Mouse (Mus musculus) cerebellum, postnatal 14 days (tissue): ENCODE data around the gene Ip6k3.

Source experiments
- DNase-seq, 2 experiments: peaks; one replicate each; pipeline ENCODE4 v3.0.0; 2021; ENCODE audit warnings: mixed read lengths in 2 of 2

The Ip6k3 gene

DNA sequence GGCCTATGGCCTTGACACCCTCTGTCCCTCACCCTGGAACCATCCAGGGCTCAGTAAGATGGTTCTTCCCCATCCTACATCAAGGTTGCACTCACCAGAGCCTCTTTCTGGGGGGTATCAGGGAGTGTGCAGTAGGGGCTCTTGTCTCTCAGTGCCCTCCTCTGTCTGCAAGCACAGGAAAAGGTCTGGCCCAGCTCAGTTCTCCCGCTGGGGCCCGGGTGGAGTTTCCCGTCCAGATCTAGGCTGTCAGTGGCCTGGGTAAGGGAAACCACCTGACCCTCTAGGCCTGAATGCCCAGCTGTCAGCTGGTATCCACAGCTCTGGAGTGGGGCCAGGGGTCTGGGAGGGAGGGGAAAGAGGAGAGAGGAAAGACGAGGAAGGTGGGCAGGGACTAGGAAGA is at the start of gene Ip6k3:
TSS of gene Ip6k3 (minus strand) at position 251 of the 400 bp plus-strand sequence.
- DNase-seq = peak in 1 of 2 experiments; percentile 76

DNA sequence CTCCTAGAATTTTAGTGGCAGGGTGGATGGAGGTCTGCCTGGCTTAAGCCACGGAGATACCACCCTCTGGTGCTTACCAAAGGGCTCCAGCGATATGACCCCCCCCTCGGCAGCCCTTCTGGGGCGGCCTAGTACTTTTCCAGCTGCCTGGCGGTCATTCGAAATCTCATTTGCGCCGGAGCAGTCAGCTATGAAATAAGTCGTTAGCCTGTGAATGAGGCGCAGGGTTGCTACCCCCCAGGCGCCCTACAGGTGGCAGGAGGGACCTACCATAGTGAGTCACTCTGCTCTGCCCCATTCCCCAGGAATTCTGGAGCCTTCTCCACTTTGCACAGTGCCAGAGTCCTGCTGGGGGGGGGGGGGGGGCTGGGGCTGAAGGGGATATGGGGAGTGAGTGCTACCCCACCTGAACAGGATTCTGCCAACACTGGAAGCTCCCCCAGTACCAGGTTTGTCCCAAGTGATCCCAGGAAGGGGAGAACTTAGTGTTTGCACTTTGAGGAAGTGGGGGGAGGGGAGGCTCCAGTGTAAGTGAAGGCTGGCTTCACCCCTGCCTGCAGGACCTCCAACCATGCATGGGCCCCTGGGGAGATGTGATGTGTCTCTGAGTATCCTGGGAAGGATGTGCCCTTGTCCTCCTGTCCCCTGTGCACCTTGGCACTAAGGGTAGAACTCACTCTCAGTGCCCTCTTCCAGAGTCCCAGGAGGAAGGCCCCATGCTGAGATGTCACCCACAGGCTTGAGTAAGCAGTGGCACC is 45.4 kb upstream of the Ip6k3 start:
- peak; percentile 62 to 78 for DNase-seq

DNA sequence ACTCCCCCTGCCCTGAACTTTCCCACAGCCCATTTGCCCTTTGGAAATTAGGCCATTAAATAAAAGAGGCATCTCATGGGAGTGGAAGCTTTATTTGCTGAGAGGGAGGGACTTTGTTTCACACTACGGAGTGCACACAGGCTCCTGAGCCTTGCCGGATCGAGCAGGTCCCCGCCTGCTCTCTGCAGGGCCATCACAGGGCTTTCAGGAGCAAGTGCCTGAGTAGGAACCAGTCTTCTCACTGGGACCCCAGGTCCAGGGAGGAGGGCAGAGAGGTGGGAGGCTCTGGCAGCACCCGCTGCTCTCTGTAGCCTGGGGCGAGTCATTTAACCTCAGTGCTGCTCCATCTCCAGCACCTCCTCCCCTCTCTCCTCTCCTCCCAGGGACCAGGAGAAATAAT is 44.4 kb upstream of the Ip6k3 start:
- no peak for DNase-seq

DNA sequence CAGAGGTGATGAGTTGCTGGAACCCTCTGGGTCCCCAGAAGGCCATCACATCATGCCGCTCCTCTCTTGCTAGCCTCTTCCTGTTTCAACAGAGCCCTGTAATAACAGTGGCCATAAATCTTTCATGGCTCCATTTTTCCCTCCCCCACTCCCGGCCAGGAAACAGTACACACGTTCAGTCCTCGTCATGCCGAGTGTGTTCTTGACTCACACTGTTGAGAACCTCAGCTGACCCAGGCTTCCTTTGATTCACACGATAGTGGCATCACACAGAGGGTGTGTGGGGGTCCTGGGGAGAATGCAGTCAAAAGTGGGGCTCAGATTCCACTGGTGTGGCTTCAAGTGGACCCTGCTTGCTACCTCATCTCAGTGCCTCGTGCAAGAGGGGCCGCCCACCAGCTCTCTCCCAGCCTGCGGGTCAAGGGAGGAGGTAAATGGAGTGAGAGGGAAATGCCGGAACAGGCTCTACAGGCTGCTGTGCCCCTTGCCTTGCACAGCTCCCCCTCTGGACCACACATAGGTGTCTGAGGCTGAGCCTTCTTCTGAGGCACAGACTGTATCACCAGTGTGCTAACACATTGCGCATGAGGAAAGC is 39.6 kb upstream of the Ip6k3 start:
- DNase-seq = no peak

DNA sequence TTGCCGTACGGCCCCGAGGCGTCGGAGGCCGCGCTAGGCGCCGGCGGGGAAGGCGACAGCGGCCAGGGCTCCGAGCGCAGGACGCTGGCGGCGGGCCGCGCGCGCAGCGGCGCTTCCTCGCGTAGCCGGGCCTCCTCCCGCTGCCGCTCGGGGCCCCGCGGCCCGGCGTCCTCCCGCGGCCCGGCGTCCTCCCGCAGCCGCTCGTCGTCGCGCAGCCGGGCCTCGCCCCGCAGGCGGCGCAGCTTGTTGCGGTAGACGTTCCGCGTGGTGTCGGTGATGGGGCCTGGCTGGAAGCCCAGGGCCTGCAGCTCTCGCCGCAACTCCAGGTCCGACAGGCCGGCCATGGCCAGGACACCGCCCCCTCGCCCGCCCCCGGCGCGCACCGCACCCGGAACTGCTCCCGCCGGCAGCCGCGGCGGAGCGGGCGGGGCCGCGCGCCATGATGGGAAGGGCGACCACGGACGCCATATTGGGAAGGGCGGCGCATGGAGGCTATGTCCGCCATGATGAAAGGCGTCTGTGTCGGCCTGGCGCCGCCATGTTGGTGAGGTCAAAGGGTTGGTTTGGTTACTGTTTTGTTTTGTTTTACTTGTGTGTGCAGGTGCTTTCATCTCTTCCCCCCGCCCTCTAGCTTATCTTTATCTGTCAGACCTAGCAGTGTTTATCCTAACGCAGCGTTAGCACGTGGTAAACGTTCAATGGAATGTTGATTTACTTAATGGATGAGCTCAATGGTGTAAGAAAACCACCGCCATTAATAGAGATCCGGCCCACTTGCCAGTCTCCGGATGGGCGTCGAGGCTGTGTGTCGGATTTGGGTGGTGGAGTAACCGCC is 36.7 kb upstream of the Ip6k3 start, which contains the start of gene Lemd2:
TSS of gene Lemd2 (minus strand) at position 395 of the 835 bp plus-strand sequence.
- peak; percentile 97 to 98 for DNase-seq

DNA sequence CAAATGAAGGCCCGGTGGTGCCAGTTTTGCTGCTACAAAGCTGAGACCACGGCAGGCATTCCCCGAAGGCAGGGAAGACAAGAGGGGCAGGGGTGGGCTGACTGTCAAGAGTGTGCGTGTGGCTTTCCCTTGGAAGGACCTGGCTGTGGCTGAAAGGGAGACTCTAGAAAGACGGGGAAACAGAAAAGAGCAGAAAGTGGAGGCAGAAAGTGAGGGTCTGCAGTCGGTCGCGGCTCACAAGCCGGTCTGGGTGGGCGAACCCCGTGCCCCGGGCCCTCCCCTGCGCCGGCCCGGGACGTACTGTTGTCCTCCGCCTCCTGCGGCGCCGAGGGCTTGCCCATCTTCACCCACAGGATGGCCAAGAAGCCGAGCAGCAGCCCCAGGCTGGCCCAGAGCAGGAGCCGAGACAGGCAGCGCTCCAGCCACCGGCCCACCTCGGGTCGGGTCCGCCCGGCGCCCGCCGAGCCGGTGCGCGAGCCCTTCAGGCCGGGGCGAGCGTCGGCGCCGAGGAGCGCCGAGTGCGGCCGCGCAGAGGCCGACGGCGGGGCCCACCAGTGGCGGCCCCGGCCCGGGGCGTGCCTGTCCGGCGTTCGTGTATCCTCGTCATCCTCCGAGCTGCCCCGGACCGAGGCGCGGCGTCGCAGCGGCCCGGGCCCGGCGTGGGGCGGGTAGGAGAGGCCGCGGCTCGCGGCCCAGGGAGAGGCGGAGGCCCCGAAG is 35.9 kb upstream of the Ip6k3 start:
- peak; percentile 64 to 67 for DNase-seq

DNA sequence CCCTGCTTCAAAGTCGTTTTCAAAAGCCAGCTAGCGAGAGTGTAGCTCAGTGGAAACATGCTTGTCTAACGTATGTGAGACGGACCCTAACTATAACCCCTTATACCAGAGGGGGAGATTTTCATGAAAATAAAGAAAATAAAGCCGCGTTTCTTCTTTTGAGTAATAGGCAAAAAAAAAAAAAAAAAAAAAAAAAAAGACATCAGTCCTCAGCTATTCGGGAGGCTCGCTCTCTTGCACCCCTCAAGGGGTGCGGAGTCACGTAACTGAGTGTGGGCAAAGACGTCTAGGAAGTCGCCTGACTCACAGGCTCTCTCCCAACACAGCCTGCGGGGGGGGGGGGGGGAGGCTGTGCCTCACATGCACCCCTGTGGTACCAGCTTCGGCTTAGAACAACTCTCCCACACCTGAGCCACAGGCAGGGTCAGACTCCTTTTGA is 35.3 kb upstream of the Ip6k3 start:
- no peak for DNase-seq

DNA sequence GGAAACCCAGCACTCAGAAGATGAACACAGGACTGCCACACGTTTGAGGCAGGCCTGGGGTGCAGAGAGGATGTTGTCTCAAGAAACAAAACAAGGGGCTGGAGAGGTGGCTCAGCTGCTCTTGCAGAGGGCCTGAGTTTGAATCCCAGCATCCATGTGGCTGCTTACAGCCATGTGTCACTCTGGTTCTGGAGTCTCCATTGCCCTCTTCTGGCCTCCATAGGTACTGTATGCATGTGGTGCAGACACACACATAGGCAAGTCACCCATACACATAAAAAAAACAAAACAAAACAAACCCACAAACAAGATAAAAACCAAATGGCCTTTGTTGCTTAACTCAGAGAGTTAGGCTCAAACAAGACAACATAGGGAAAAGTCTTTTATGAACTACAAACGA is 34.4 kb upstream of the Ip6k3 start:
- peak in 1 of 2 experiments; percentile 54 for DNase-seq

DNA sequence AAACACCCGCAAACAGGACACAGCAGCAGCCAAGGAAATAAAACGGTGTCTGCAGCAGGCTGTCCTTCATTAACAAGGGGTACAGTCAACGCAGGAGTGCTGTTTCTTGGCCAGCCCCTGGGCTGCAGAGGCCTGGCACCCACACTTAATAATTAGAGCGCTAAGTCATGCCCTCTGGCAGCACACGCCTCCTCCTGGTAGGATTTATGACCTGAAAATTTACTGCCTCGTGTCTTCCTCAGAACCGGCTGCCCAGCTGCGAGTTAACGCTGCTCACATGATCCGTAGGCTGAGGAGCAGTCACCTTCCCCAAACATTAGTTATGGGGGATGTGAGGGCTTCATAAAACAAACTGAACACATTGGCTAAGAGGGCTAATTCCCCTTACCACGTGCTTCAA is 33.2 kb upstream of the Ip6k3 start:
- no peak for DNase-seq

DNA sequence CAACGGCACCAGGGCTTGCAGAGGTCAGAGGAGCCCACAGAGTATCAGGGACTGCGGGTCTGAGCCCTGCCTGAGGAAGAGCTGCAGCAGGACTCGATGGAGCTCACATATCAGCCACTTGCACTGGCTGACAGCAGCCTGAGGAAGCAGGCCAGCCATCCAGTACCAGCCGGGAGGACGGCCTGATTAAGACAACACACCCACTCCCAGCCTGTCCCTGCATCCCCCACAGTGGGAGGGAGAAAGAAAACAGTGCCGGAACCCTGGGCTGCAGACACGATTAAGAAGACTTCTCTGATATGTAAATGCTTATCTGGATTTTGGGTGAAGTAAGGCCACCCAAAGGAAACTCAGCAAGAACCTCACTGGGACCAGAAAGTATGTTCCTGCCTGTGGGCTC is 32.3 kb upstream of the Ip6k3 start:
- DNase-seq = no peak

DNA sequence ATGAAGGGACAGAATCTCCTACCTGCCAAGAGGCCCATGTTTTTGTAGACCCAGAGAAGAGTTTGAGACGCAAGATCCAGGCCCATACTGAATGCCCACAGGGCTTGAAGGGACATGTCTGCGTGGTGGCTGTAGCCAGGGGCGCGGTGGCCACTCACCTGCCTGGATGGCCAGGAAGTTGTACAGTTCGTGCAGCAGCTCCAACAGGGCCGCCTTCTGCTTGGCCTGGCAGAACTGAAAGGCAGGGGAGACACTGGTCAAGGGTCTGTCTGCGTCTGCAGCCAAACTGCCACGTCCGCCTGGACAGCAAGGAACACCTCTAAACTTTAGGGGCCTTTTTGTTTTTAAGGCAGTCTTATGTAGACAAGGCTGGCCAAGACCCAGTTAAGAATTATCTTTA is 31.6 kb upstream of the Ip6k3 start:
- DNase-seq = peak; percentile 43 to 56

DNA sequence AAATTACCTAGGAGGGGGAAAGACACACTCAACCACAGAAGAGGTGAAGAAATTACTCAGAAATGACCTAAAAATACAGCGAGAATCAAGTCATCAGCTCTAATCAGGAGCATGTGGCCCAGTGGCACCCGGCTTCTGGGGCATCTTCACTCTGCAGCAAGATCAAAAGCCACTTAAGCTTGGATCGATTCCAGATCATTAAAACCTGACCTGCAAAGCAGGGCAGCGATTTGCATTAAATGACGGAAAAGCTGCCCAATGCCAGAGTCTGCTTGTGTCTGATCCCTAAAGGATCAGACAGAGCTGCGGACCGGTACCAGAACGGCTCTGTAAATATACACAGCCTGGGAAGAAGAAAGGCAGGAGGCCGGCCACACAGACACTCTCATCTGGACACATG is 28.6 kb upstream of the Ip6k3 start:
- no peak for DNase-seq

DNA sequence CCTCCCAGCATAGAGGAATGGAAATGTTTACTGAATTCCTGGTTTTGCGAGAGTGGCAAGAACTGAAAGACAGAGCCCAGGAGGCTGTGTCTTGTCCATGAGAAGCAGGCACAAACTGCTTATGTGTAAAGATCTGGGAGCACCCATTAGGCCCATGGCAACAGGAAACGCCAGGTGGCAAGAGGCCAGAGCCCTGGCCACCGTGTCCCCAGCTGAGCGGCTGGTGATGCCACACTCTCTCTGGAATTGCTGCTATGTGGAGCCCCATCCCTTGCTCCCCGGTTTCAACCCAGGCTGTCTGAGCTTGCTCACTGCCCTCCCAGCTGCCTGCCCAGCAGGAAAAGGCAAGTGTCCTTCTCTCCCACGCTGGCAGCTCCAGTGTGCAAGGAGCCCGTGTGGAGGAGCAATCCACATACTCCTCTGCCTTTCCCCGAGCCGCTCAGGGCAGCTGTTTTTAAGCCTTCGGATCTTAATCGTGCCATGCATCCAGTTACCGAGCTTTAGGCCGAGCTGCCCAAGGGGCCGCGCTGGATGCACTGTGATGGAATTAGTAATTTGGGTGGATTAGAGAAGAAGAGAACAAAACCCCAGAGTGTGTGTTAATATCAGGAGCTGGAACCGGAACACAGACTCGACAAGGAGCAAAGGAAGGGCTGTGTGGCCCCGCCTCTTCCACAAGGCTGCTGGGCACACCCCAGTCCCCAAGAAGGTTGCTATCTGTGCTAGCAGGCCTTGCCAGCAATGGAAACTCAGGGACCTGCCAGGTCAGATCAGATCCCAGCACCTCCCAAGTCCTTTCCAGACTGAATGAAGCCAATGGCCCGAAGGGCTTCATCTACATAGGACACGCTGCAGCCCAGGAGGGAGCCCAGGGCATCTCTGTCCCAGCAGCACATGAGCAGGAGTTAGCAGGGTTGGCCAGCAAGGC is 26.9 kb upstream of the Ip6k3 start:
- DNase-seq = peak in 1 of 2 experiments; percentile 47

DNA sequence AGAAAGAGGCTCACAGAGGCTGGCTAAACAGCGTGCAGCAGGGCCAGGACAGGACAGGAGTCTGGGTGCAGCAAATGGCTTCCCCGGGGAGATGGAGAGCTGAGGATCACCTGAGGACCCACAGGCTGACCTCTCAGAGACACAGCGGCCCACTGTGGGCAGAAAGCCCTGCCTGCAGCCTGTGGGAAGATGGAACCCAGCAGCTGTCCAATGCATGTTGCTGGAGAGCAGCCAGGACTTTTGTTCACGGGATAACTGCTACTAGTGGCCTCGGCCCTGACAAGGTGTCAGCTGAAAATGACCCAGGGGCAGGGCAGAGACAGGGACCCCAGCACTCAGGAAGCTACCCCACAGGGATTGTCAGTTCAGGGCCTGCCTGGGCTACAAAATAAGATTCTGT is 24.2 kb upstream of the Ip6k3 start:
- peak in 1 of 2 experiments; percentile 50 for DNase-seq

DNA sequence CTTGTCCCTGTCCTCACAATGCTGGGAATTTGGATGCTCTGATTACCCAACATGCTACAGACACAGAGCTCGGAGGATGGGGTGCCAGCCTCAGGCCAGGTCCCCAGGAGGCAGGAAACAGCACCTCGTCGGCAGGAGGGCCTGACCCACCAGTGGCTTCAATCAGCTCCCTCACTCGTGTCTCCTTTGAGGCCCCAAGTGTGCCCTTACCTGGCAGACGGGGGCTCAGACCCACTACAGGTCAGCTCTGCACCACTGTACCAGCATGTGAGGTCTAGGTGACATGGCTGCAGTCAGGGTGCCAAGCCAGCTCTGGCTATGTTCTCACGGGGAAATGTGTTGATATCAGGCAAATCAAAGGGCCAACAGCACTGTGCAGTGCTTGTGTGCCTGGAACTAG is 23.6 kb upstream of the Ip6k3 start:
- DNase-seq = no peak

DNA sequence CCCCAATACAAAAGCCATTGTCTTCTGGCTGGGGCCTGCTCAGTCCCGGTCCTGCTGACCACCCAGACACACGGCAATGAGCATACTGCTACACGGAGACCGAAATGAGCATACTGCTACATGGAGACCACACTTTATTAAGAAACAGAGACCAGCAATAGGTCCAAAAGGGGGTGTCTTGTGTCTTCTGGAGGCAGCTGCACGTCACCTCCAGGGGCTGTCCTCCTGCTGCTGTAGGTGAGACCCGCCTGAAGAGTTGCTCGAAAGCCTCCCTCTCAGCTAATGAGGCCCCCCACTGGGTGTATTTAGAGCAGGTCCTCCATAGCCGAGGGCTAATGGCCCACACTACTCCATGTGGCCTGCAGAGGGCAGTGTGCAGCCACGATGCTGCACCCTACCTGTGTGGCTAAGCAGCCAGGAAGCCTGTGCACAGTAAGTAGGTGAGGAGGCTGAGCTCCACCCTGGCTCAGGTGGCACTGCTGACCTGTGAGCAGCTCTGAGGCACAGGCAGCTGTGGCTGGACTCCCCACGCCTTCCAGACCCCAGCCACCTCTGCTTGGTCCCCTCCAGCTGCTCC is 22.1 kb upstream of the Ip6k3 start:
- peak; percentile 90 to 91 for DNase-seq

DNA sequence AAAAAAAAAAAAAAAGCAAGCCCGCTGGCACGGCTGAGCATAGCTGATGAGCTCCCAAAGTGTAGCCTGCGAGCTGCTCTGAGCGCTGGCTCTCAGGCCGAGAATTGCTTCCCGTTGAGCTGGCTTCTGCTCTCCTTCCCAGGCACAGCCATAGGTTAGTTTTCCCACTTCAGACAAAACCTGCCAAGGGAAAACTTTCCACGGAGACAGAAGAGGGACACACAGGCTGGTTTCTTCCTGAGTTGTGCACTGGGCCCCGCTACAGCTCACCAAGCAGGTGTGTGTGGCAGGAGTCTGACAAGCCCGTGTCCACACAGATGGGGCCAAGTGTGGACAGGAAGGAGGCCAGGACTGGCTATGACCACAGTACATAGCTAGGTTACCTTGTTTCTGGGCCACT is 21.3 kb upstream of the Ip6k3 start:
- peak in 1 of 2 experiments; percentile 32 for DNase-seq

DNA sequence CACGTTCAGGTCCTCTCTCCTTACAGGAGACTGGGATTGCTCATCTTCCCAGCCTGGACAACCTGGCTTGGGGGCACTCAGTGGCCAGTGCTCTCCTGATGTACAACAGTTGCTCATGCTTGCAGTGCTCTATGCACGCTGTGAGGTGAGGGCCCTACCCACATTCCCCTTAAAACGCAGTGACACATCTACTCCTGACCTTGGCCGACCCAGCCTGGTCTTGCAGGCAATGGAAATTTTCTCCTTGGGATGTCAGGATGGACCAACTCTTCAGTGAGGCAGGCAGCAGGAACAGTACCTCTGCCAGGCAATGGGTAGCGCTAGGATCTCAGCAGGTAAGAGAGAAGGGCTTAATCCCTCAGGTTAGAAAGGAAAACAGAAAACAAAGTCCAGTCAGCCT is 19.5 kb upstream of the Ip6k3 start:
- DNase-seq = no peak

DNA sequence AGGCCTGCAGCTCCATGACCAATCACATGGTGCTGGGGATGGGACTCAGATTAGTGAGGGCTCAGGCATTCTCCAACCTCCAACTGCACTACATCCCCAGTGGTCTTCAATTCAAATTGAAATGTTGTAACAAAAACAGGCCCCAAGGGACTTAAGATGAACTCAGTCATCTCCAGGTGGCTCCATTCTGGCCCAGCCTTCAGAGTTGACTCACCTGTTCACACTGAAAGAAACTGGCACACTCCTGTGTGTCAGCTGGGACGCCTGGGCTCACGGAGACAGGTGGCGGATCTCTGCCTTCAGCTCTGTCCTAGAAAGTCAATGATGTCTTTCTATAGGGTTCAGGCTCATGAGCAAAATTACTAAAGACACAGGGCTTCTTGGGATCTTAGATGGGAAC is 18.5 kb upstream of the Ip6k3 start:
- DNase-seq = no peak

DNA sequence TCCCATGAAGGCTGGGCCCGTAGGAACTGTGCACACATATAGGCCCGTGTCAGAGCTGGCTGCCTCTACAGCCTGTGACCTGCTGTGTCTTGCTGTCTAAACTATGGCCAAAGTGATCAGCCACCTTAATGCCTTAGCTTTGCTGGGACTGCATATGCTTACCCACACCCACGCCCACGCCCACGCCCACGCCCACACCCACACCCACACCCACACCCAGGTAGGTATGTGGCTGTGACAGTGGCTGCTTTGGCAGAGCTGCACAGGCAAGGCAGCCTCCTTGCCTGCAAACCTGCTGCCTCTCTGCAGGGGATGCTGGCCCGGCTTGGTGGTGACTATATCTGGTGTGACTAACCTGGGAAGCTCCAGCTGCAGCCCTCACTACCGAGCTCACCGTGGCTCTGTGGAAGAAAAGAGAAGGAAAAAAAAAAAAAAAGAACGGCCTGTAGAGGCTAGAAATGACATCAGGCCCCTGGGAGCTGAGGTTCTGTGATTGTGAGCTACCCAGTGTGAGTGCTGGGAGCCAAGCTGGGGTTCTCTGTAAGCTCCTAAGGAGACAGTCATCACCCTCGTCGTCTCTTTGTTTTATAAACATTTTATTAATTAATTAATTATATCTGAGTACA is 16.2 kb upstream of the Ip6k3 start:
- no peak for DNase-seq

DNA sequence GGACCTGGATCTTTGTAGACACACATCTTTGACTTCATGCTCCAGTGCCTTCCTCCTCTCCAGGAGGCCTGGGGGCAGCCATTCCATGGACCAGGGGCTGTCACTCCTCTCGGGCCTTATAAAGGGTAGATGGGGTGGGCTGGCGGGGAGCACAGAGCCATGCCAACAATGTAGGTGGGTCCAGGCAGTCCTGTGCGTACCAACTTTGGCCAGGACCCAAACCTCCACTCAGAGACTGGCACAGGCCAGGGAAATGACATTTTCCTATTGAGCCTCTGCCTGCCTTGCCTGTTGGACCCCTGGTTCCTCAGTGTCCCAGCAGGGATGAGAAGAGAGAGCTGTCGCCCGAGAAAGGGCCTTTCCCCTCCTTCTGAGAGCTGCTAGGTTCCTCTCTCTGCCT is 14.8 kb upstream of the Ip6k3 start:
- DNase-seq = peak in 1 of 2 experiments; percentile 42
